Mouse (Mus musculus): Measurements from ENCODE around the gene Gm45521.
A peak's percentile ranks its signal among the peaks of the same experiment; 100 is the strongest.

Gm45521 gene

GRCm38 (mm10) chr14:7952610-7953254 lies 4.4 kb upstream of the Gm45521 start:
- no peak for DNase-seq (ENCODE audit: low read depth, low spot score)

- DNase-seq (ENCODE audit: low read depth, low spot score): no peak
Observed at GRCm38 (mm10) chr14:7954071-7954471, 3.0 kb upstream of the Gm45521 start.

GRCm38 (mm10) chr14:7956427-7956826 lies 661 bp upstream of the Gm45521 start:
- no peak for DNase-seq (ENCODE audit: low read depth, low spot score)

GRCm38 (mm10) chr14:7960616-7961015 lies 3.5 kb downstream of the Gm45521 start:
- no peak for DNase-seq (ENCODE audit: low read depth, low spot score)

GRCm38 (mm10) chr14:7961714-7962113 lies 4.6 kb downstream of the Gm45521 start:
- DNase-seq (ENCODE audit: low read depth, low spot score): no peak

GRCm38 (mm10) chr14:7962626-7963025 lies 5.5 kb downstream of the Gm45521 start:
- no peak for DNase-seq (ENCODE audit: low read depth, low spot score)

GRCm38 (mm10) chr14:7963160-7963559 lies 6.1 kb downstream of the Gm45521 start:
- DNase-seq (ENCODE audit: low read depth, low spot score): no peak

- peak; percentile 49 for DNase-seq (ENCODE audit: low read depth, low spot score)
Observed at GRCm38 (mm10) chr14:7964219-7964889, 7.3 kb downstream of the Gm45521 start.

- DNase-seq (ENCODE audit: low read depth, low spot score): no peak
Observed at GRCm38 (mm10) chr14:7971889-7972493, 14.9 kb downstream of the Gm45521 start.

GRCm38 (mm10) chr14:7974643-7975042 lies 17.6 kb downstream of the Gm45521 start:
- DNase-seq (ENCODE audit: low read depth, low spot score): no peak

GRCm38 (mm10) chr14:7975177-7975576 lies 18.1 kb downstream of the Gm45521 start:
- DNase-seq (ENCODE audit: low read depth, low spot score): peak; percentile 10

- DNase-seq (ENCODE audit: low read depth, low spot score): no peak
Observed at GRCm38 (mm10) chr14:7977471-7977870, 20.4 kb downstream of the Gm45521 start.

GRCm38 (mm10) chr14:7978183-7978582 lies 21.1 kb downstream of the Gm45521 start:
- no peak for DNase-seq (ENCODE audit: low read depth, low spot score)

GRCm38 (mm10) chr14:7981226-7981625 lies 24.1 kb downstream of the Gm45521 start:
- DNase-seq (ENCODE audit: low read depth, low spot score): no peak

GRCm38 (mm10) chr14:7986913-7987312 lies 29.8 kb downstream of the Gm45521 start:
- no peak for DNase-seq (ENCODE audit: low read depth, low spot score)

GRCm38 (mm10) chr14:7989371-7989770 lies 32.3 kb downstream of the Gm45521 start:
- DNase-seq (ENCODE audit: low read depth, low spot score): no peak

- DNase-seq (ENCODE audit: low read depth, low spot score): no peak
Observed at GRCm38 (mm10) chr14:7989961-7990360, 32.9 kb downstream of the Gm45521 start.

GRCm38 (mm10) chr14:7991108-7991776 lies 34.2 kb downstream of the Gm45521 start:
- DNase-seq (ENCODE audit: low read depth, low spot score): no peak

- DNase-seq (ENCODE audit: low read depth, low spot score): no peak
Observed at GRCm38 (mm10) chr14:7992158-7992557, 35.1 kb downstream of the Gm45521 start.

- no peak for DNase-seq (ENCODE audit: low read depth, low spot score)
Observed at GRCm38 (mm10) chr14:7994271-7994767, 37.2 kb downstream of the Gm45521 start, which contains the start of gene Dnase1l3. Gene Dnase1l3 (minus strand): TSS chr14:7994573.

GRCm38 (mm10) chr14:7997255-7997696 lies 40.2 kb downstream of the Gm45521 start:
- DNase-seq (ENCODE audit: low read depth, low spot score): peak; percentile 83

- no peak for DNase-seq (ENCODE audit: low read depth, low spot score)
Observed at GRCm38 (mm10) chr14:7999030-7999429, 41.9 kb downstream of the Gm45521 start.
